9 mouse cellular contexts compared by ENCODE assay signal in the genomic region with DNA sequence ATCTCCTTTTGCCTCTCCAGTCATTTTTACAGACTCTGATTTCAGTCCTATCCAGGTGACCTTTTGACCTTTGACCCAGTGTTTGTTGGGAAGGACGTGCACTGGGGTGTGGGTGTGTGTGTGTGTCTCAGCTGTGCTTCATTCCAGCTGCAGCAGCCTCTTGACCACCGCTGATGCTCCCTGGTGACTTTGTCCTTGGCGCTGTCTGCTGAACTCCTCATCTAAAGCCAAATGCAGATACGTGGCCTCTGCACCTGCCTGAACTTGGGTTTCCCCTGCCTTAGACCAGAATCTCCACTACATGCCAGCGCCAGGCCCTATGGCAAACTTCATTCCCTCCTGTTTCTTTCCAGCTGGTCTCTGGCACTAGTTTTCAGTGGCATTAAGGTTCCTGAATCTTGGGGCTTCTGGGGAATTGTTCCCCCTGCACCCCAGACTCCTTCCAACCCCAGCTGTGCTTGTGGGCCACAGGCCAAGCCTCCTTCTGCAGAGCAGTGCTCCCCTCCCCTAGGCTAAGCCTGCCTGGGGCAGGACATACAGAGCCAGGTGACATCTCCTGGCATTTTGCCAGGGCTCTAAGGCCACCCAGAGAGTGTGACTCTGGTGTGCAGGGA. TPM values are rescaled to one million over a fixed set of nuclear protein-coding genes. Genes with fewer than 3 reads are reported as not detected.
A peak's percentile ranks its signal among the peaks of the same experiment; 100 is the strongest.
DNase-seq lines count a peak whose midpoint lies in the region; ATAC-seq and TF ChIP-seq lines count a peak whose summit lies in the region.
"Had no signal": no experiment of that assay in that cellular context is flagged by ENCODE, and none has a peak within 500 bp of the region (broad histone marks: within the 10 kb centered on the region; RNA-seq: fewer than 3 reads in every experiment).

No protein-coding gene starts in this region.

- H3K27me3 ChIP-seq in heart, adult 2 months (ENCODE audit: control insufficient read depth, insufficient read depth, low read length): no peaks in the 10 kb centered on the region
- no peaks in the 10 kb centered on the region for H3K27me3 ChIP-seq in forebrain, embryonic 13.5 days
- no peaks in the 10 kb centered on the region for H3K27me3 ChIP-seq in kidney, embryonic 14.5 days (ENCODE audit: control insufficient read depth, insufficient read depth, low read length)
- H3K27me3 ChIP-seq in neural tube, embryonic 14.5 days (ENCODE audit: control insufficient read depth, insufficient read depth, low read length): no peaks in the 10 kb centered on the region

- H3K4me3 ChIP-seq in heart, adult 2 months: no peak overlapping the region
- H3K4me3 ChIP-seq in forebrain, embryonic 13.5 days: no peak overlapping the region
- H3K4me3 ChIP-seq in kidney, embryonic 14.5 days (ENCODE audit: low read length): no peak overlapping the region
- H3K4me3 ChIP-seq in neural tube, embryonic 14.5 days (ENCODE audit: low read depth, low read length): no peak overlapping the region

- H3K27ac ChIP-seq in heart, adult 2 months: peak overlapping the region; percentile 70
- peak overlapping the region; percentile 49 for H3K27ac ChIP-seq in forebrain, embryonic 13.5 days
- H3K27ac ChIP-seq in kidney, embryonic 14.5 days (ENCODE audit: low read depth, low read length): peak overlapping the region; percentile 65; the same call in 1 of the 2 replicates
- H3K27ac ChIP-seq in neural tube, embryonic 14.5 days (ENCODE audit: low read depth, low read length): peak overlapping the region; percentile 22; the same call in 1 of the 2 replicates

- no peak for TF ChIP-seq EP300 in heart, adult 2 months (IDR thresholded peaks at IDR 0.05; ENCODE audit: insufficient read depth, low read depth, low read length)

- intact Hi-C loops in heart, adult 2 months (cut with DNase I): no loop called here
- intact Hi-C loops in heart, postnatal 25 days (cut with DNase I): no loop called here
- intact Hi-C loops in left cerebral cortex, postnatal 36 days (cut with DNase I): no loop called here

- no peak for TF ChIP-seq CTCF in heart, adult 2 months (IDR thresholded peaks at IDR 0.05)

- no peak for ATAC-seq in forebrain, embryonic 13.5 days
- ATAC-seq in kidney, embryonic 14.5 days (ENCODE audit: low FRiP score, low TSS enrichment): no peak
- ATAC-seq in neural tube, embryonic 14.5 days (ENCODE audit: low read depth): no peak

- H3K9me3 ChIP-seq in forebrain, embryonic 13.5 days (replicated peaks): no peaks in the 10 kb centered on the region
- no peaks in the 10 kb centered on the region for H3K9me3 ChIP-seq in kidney, embryonic 14.5 days (ENCODE audit: control insufficient read depth, low read length)
- no peaks in the 10 kb centered on the region for H3K9me3 ChIP-seq in neural tube, embryonic 14.5 days (ENCODE audit: control insufficient read depth, low read length)

- no peak for TF ChIP-seq POLR2A in heart, adult 2 months (IDR thresholded peaks at IDR 0.05; ENCODE audit: insufficient read depth, low read depth, low read length)

- no peak overlapping the region for H3K4me2 ChIP-seq in forebrain, embryonic 13.5 days
- H3K4me2 ChIP-seq in kidney, embryonic 14.5 days (replicated peaks; ENCODE audit: low read depth, low read length): no peak overlapping the region
- no peak overlapping the region for H3K4me2 ChIP-seq in neural tube, embryonic 14.5 days (ENCODE audit: low read depth, low read length)

- H3K4me1 ChIP-seq in heart, adult 2 months (ENCODE audit: control insufficient read depth, insufficient read depth, low read length): peaks cover 64% of the 10 kb centered on the region
- H3K4me1 ChIP-seq in forebrain, embryonic 13.5 days: peaks cover 99% of the 10 kb centered on the region
- H3K4me1 ChIP-seq in kidney, embryonic 14.5 days (ENCODE audit: control insufficient read depth, insufficient read depth, low read length): peaks cover 94% of the 10 kb centered on the region
- peaks cover 68% of the 10 kb centered on the region for H3K4me1 ChIP-seq in neural tube, embryonic 14.5 days (ENCODE audit: control insufficient read depth, insufficient read depth, low read length)

- H3K79me2 ChIP-seq in heart, adult 2 months (replicated peaks; ENCODE audit: control insufficient read depth, insufficient read depth, low read length): peaks cover 2% of the 10 kb centered on the region

- peaks cover 31% of the 10 kb centered on the region for H3K36me3 ChIP-seq in heart, adult 2 months (ENCODE audit: control insufficient read depth, insufficient read depth, low read length)
- peaks cover 33% of the 10 kb centered on the region for H3K36me3 ChIP-seq in forebrain, embryonic 13.5 days (ENCODE audit: poor library complexity, severe bottlenecking)
- H3K36me3 ChIP-seq in kidney, embryonic 14.5 days (ENCODE audit: control insufficient read depth, insufficient read depth, low read length): peaks cover 20% of the 10 kb centered on the region; the same call in 1 of the 2 replicates
- peaks cover 20% of the 10 kb centered on the region for H3K36me3 ChIP-seq in neural tube, embryonic 14.5 days (ENCODE audit: control insufficient read depth, insufficient read depth, low read length)

- H3K9ac ChIP-seq in heart, adult 2 months (ENCODE audit: low read depth, low read length): peak overlapping the region; percentile 2; the same call in 1 of the 2 replicates
- no peak overlapping the region for H3K9ac ChIP-seq in forebrain, embryonic 13.5 days
- H3K9ac ChIP-seq in kidney, embryonic 14.5 days (ENCODE audit: low read depth, low read length): 0 out of 2 replicates have a peak overlapping the region, but pooled peaks have one; percentile 24
- no peak overlapping the region for H3K9ac ChIP-seq in neural tube, embryonic 14.5 days (replicated peaks; ENCODE audit: low read depth, low read length)

- WGBS in heart, adult 2 months: 27% methylated on average over 5 of the region's 5 CpGs
- 46% methylated on average over 5 of the region's 5 CpGs for WGBS in forebrain, embryonic 13.5 days
- 54% methylated on average over 5 of the region's 5 CpGs for WGBS in kidney, embryonic 14.5 days
- 44% methylated on average over 5 of the region's 5 CpGs for WGBS in neural tube, embryonic 14.5 days

- peak in 1 of 2 experiments; percentile 52 for DNase-seq in heart, adult 2 months
- no peak for DNase-seq in heart, postnatal 25 days (ENCODE audit: low spot score)
- peak; percentile 51 for DNase-seq in Muller cell, postnatal 12 days (ENCODE audit: inconsistent ontology term)
- no peak for DNase-seq in left cerebral cortex, postnatal 36 days (ENCODE audit: low spot score in 2 of 2)
- DNase-seq in c-Kit-positive CD71-positive TER-119-positive erythroid progenitor cells, embryonic 14.5 days (ENCODE audit: low spot score): no peak

RNA-seq across cellular contexts. Expression of gene Lasp1, which starts 9.9 kb away (rescaled TPM):
- total RNA-seq in heart, adult 2 months (2021): 10 to 100 TPM; 28.2 to 31.6 TPM
- 31.1 and 38.5 TPM in 2 replicates for polyA plus RNA-seq in heart, adult 2 months (2012; rRNA removed)
- total RNA-seq in heart, postnatal 25 days (2021): 10 to 100 TPM; 41.3 to 46.2 TPM
- polyA plus RNA-seq in forebrain, embryonic 13.5 days (2015; fragmentation: Nextera tagmentation; extraction: Ambion mirVana): 95.3 and 109 TPM in 2 replicates
- 46.9 and 57.2 TPM in 2 replicates for polyA plus RNA-seq in kidney, embryonic 14.5 days (2014; fragmentation: Nextera tagmentation; extraction: Ambion mirVana)
- 82.9 and 99.8 TPM in 2 replicates for polyA plus RNA-seq in neural tube, embryonic 14.5 days (2014; fragmentation: Nextera tagmentation; extraction: Ambion mirVana)
- total RNA-seq in left cerebral cortex, postnatal 36 days (2021): 100 to 1,000 TPM; 175 to 183 TPM

RNA-seq across cellular contexts. Expression of gene Rpl23, which starts 26.5 kb away (rescaled TPM):
- 100 to 1,000 TPM; 509 to 574 TPM for total RNA-seq in heart, adult 2 months (2021)
- 103 and 140 TPM in 2 replicates for polyA plus RNA-seq in heart, adult 2 months (2012; rRNA removed)
- 100 to 1,000 TPM; 454 to 515 TPM for total RNA-seq in heart, postnatal 25 days (2021)
- polyA plus RNA-seq in forebrain, embryonic 13.5 days (2015; fragmentation: Nextera tagmentation; extraction: Ambion mirVana): 386 and 461 TPM in 2 replicates
- 695 and 947 TPM in 2 replicates for polyA plus RNA-seq in kidney, embryonic 14.5 days (2014; fragmentation: Nextera tagmentation; extraction: Ambion mirVana)
- 347 and 366 TPM in 2 replicates for polyA plus RNA-seq in neural tube, embryonic 14.5 days (2014; fragmentation: Nextera tagmentation; extraction: Ambion mirVana)
- 100 to 1,000 TPM; 330 to 339 TPM for total RNA-seq in left cerebral cortex, postnatal 36 days (2021)

RNA-seq across cellular contexts. Expression of gene B230217C12Rik, which starts 31.9 kb away (rescaled TPM):
- total RNA-seq in heart, adult 2 months (2021): 1 to 10 TPM in 1 of 2 experiments, under 1 TPM in 1; 0.64 to 1.6 TPM
- polyA plus RNA-seq in heart, adult 2 months (2012; rRNA removed): 2.3 and 2.7 TPM in 2 replicates
- under 1 TPM; 0.83 to 0.87 TPM for total RNA-seq in heart, postnatal 25 days (2021)
- 17.4 and 18.7 TPM in 2 replicates for polyA plus RNA-seq in forebrain, embryonic 13.5 days (2015; fragmentation: Nextera tagmentation; extraction: Ambion mirVana)
- 8.6 and 11.3 TPM in 2 replicates for polyA plus RNA-seq in kidney, embryonic 14.5 days (2014; fragmentation: Nextera tagmentation; extraction: Ambion mirVana)
- 39.8 and 53.5 TPM in 2 replicates for polyA plus RNA-seq in neural tube, embryonic 14.5 days (2014; fragmentation: Nextera tagmentation; extraction: Ambion mirVana)
- total RNA-seq in left cerebral cortex, postnatal 36 days (2021): 10 to 100 TPM; 79.9 to 81.0 TPM

RNA-seq across cellular contexts. Expression of gene 1700001P01Rik, which starts 33.0 kb away (rescaled TPM):
- total RNA-seq in heart, adult 2 months (2021): not detected
- 0.20 TPM in 1 of 2 replicates, not detected in the other for polyA plus RNA-seq in heart, adult 2 months (2012; rRNA removed)
- not detected for total RNA-seq in heart, postnatal 25 days (2021)
- polyA plus RNA-seq in forebrain, embryonic 13.5 days (2015; fragmentation: Nextera tagmentation; extraction: Ambion mirVana): 0.62 and 0.76 TPM in 2 replicates
- 0.56 TPM in 1 of 2 replicates, not detected in the other for polyA plus RNA-seq in kidney, embryonic 14.5 days (2014; fragmentation: Nextera tagmentation; extraction: Ambion mirVana)
- 0.36 TPM in 1 of 2 replicates, not detected in the other for polyA plus RNA-seq in neural tube, embryonic 14.5 days (2014; fragmentation: Nextera tagmentation; extraction: Ambion mirVana)
- total RNA-seq in left cerebral cortex, postnatal 36 days (2021): 1 to 10 TPM in 1 of 2 experiments, not detected in 1; 1.1 TPM
- polyA plus RNA-seq: large intestine, adult 2 months had no signal

RNA-seq across cellular contexts. Expression of gene Cwc25, which starts 42.4 kb away (rescaled TPM):
- 1 to 10 TPM; 7.6 to 7.9 TPM for total RNA-seq in heart, adult 2 months (2021)
- polyA plus RNA-seq in heart, adult 2 months (2012; rRNA removed): 6.0 and 8.7 TPM in 2 replicates
- 1 to 10 TPM; 7.0 to 7.2 TPM for total RNA-seq in heart, postnatal 25 days (2021)
- polyA plus RNA-seq in forebrain, embryonic 13.5 days (2015; fragmentation: Nextera tagmentation; extraction: Ambion mirVana): 18.0 and 20.1 TPM in 2 replicates
- polyA plus RNA-seq in kidney, embryonic 14.5 days (2014; fragmentation: Nextera tagmentation; extraction: Ambion mirVana): 12.6 and 13.7 TPM in 2 replicates
- polyA plus RNA-seq in neural tube, embryonic 14.5 days (2014; fragmentation: Nextera tagmentation; extraction: Ambion mirVana): 13.8 and 13.9 TPM in 2 replicates
- total RNA-seq in left cerebral cortex, postnatal 36 days (2021): 10 to 100 TPM; 20.2 to 20.7 TPM

Comparison
In these comparisons a context has a peak if more than half of its experiments do, and no peak if none do; other contexts are left out.
1. H3K9ac ChIP-seq: peak in heart, adult 2 months (single experiment) and kidney, embryonic 14.5 days (single experiment); none in forebrain, embryonic 13.5 days (single experiment) and neural tube, embryonic 14.5 days (single experiment).
2. Peak in every context shown above with its lines, with median percentiles within 50 percentile points of each other: H3K27ac ChIP-seq.